Mouse (Mus musculus) ovary, adult 18-20 months (tissue): Measurements from ENCODE around the gene Dars.
"Not testable (repeated sequence)": the region's sequence is repeated elsewhere in the genome, so short reads cannot be mapped to it uniquely, and the experiment has no call there.

ENCODE experiments used
- DNase-seq: peaks from one replicate; pipeline ENCODE4 v3.0.0; 2022; ENCODE audit warnings: low spot score, mixed read lengths

The Dars gene

DNA sequence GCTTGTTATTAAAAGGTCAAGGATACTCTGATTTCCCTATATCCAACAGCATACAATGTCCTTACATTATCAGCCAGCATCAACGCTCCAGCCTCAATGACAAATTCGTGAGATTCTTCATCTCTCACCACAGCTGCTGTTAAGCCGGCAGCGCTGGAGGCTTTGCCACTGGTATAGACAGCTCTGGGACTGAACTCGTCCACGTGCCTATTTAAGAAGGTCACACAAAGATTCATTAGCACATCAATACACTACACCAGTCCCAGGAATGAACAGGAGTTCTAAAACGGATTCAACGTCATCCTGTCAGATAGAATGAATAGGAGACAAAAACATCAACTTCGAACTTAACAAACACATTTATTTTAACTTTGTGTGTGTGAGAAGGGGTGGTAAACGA, 72.9 kb downstream of the Dars start:
- DNase-seq, result no peak

DNA sequence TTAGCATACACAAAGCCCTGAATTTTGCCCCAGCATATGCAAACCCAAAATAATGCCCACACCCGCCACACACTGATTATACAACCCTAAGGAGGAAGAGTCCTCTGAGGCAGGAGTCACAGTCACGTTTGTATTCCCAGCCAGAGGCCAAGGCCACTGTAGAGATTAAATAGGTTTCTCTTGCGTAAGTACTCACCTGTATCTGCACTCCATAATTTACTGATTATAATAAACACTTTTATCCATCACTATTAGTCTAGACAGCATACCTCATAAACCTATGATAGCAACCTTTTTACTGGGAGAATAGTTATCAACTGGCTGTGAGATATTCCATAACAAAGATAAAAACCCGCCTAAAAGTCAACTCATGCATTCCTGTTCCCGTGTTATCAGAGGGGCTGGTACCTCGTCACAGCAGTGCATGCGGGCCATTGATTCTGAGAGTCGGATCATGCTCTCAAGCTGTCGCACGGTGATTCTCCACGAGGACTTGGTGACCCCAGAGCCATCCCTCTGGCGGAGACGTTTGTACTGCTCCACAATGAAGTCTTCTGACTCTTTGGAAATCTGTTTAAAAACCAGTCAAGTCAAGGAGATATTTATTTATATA, 79.4 kb downstream of the Dars start:
- DNase-seq, result no peak

DNA sequence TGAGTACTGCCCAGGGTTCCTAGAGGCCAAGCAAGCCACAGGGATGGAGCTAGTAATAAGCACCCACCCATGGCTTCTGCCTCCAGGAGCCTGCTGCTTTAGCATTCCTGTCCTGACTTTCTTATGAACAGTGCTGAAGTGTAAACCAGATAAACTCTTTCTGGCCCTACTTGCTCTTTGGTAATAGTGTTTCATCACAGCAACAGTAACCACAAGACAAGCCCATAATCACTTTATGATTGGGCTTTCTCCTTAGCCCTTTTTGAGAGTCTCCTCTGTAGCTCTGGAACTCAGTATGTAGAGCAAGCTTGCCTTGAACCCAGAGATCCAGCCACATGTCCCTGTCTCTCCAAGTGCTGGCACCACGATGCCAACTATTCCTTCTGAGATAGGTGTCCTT, 86.9 kb downstream of the Dars start:
- DNase-seq, result no peak

DNA sequence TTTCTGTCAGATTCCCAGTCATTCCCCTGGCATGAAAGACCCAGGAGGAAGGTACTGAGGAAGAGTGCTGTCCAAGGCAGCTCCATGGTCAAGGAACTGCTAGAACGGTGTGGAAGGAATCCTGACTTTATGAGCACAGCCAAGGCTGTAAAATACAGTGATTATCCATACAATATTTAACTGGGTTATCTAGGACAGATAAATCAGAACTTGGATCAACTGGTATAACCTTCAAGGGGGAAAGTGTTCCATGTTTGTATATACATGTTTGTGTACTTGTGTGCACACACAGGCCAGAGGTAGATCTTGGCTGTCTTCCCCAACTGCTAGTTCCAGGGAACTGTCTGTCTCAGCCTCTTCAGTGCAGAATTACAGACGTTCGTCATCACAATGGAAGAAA, 89.0 kb downstream of the Dars start, which contains the start of gene Lct:
Gene Lct, minus strand, starts transcription at position 101 of the 400 bp plus-strand sequence.
- DNase-seq, result no peak

DNA sequence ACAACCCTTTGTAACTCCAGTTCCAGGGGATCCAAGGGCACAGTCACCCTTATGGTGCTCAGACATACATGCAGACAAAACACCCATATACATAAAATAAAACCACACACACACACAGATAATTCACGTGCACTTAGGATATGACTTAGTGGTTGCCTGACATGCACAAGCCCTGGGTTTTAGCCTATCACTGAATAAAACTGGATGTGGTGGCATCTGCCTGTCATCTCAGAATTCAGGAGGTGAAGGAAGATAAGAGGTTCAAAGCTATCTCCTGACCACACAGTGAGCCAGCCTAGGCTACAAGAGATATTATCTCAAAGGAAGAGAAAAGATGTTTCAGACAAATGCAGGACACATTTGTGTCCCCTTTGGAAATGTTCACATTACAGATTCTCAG, 90.0 kb downstream of the Dars start:
- no peak for DNase-seq

DNA sequence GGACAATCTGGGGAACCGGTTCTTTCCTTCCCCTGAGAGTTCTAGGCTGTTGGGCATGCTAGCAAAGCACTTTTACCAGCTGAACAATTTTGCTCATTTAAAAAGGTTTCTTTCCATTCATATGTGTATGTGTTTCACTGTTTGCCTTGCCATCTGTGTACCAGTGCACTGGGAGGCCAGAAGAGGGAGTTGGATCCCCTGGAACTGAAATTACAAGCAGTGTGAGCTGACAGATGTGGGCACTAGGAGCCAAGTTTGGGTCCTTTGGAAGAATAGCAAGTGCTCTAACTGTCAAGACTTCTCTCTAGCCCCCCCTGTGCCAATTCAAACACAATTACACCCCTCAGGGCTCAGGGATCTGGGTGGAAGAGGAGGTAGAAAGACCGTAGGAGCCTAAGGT, 92.4 kb downstream of the Dars start:
- no peak for DNase-seq

DNA sequence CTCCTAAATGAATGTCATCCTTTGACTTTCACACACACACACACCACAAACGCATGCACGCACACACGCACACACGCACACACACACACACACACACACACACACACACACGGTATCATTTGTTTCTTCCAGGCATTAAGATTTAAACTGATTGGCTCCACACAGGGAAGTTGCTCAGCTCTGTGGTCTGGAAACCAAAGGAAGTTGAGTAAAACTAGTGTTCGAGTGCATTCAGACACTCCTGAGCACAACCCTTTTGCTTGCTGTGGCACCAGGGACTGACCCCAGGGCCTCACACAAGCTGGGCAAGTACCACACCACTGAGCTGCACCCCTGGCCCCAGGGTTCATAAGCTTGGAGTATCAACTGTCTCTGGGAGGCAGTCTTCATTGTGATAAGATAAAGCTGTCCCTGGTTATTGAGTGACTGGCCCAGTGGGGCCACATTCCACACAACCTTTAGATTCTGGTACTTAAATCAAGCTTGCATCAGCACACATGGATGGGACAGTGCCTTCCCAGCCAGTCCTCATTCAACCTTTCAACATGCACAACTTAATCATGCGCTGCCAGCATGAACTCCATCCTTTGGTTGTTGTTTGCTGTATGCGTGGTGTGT, 94.0 kb downstream of the Dars start:
- no peak for DNase-seq

DNA sequence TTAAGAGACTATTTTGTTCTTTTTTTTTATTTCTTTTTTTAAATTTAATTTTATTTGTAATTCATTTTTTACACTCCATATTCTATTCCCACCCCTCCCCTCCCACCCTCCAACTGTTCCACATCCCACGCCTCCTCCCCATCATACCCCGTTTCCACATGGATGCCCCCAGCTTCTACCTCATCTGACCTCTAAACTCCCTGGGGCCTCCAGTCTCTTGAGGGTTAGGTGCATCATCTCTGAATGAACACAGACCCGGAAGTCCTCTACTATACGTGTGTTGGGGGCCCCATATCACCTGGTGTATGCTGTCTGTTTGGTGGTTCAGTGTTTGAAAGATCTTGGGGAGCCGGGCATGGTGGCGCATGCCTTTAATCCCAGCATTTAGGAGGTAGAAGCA, 97.9 kb downstream of the Dars start:
- not testable (repeated sequence) for DNase-seq

DNA sequence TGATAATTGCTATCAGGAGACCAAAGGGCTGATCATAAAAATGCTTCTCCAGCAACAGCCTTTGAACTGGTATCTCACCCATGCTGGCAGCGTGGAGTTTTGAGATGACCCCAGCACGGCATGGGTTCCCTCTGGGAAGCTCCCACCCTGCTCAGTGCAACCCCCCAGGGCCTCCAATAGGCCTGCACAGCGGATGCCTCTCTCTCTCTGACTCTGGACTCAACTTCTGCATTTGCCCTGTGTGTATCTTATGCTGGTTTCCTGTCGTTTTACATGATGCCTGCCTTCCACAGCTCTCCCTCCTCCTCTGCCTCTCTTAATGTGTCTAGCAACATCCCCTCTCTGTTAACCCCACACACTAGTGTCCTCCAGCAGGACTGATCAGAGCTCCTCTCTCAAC, 102.5 kb downstream of the Dars start:
- DNase-seq, result no peak
